Mouse (Mus musculus) intestine, embryonic 15.5 days (tissue): ENCODE measurements at regions not wholly inside any gene's neighbourhood (a gene's known extent, or its start where the extent isn't known, plus 50 kb on each side); places are given as distances from the start of the nearest gene placed in this dataset.

Source experiments
- ATAC-seq: fragments of 200-750 bp; cut with Nextera tagmentation; 2 replicates; pipeline ENCODE4 v1.8.0; 2017; ENCODE audit warnings: moderate TSS enrichment, moderate library complexity
- H3K27ac ChIP-seq: fragments of 300-500 bp; sonication (generic); 2 replicates; pipeline ENCODE4 v1.5.1; 2015; ENCODE audit warnings: mild to moderate bottlenecking, inconsistent platforms
- H3K27me3 ChIP-seq: fragments of 300-500 bp; sonication (generic); replicated peaks from 2 replicates; pipeline ENCODE4 v1.6.1; 2015; ENCODE audit warnings: inconsistent platforms
- H3K36me3 ChIP-seq: fragments of 300-500 bp; sonication (generic); 2 replicates; pipeline ENCODE4 v1.6.1; 2015; ENCODE audit warnings: inconsistent platforms
- H3K4me1 ChIP-seq: fragments of 300-500 bp; sonication (generic); replicated peaks from 2 replicates; pipeline ENCODE4 v1.6.1; 2015; ENCODE audit warnings: inconsistent platforms
- H3K4me2 ChIP-seq: fragments of 300-500 bp; sonication (generic); replicated peaks from 2 replicates; pipeline ENCODE4 v1.6.1; 2015; ENCODE audit warnings: mild to moderate bottlenecking, inconsistent platforms
- H3K4me3 ChIP-seq: fragments of 300-500 bp; sonication (generic); replicated peaks from 2 replicates; pipeline ENCODE4 v1.5.1; 2015; ENCODE audit warnings: inconsistent platforms
- H3K9ac ChIP-seq: fragments of 300-500 bp; sonication (generic); 2 replicates; pipeline ENCODE4 v1.6.1; 2015; ENCODE audit warnings: inconsistent platforms
- H3K9me3 ChIP-seq: fragments of 300-500 bp; sonication (generic); 2 replicates; pipeline ENCODE4 v1.6.1; 2016; ENCODE audit warnings: inconsistent platforms
- WGBS: fragments of 180-500 bp; shearing (Covaris S2); methylation state at CpG from one replicate; pipeline ENCODE4 v1.1.7; 2015; 5-methylcytosine and 5-hydroxymethylcytosine counted together

- H3K4me3 ChIP-seq, result no peak overlapping the region
Measured at GRCm38 (mm10) chr13:115187356-115187755, 85.6 kb upstream of the Itga1 start.

GRCm38 (mm10) chr13:115182211-115182870, 80.6 kb upstream of the Itga1 start:
- no peaks in the 10 kb centered on the region for H3K9me3 ChIP-seq
- H3K27ac ChIP-seq, result no peak overlapping the region
- no peak overlapping the region for H3K4me3 ChIP-seq
- H3K4me1 ChIP-seq, result no peaks in the 10 kb centered on the region
- no peak for ATAC-seq
- 86% methylated on average over 6 of the region's 6 CpGs for WGBS
- no peaks in the 10 kb centered on the region for H3K27me3 ChIP-seq
- H3K36me3 ChIP-seq, result no peaks in the 10 kb centered on the region
- H3K4me2 ChIP-seq, result no peak overlapping the region
- H3K9ac ChIP-seq, result no peak overlapping the region

More at GRCm38 (mm10) chr13:115187356-115187755, 85.6 kb upstream of the Itga1 start:
- H3K9ac ChIP-seq, result no peak overlapping the region
- H3K4me1 ChIP-seq, result no peaks in the 10 kb centered on the region
- 88% methylated on average over 3 of the region's 3 CpGs for WGBS
- no peak overlapping the region for H3K4me2 ChIP-seq
- no peak overlapping the region for H3K27ac ChIP-seq
- no peaks in the 10 kb centered on the region for H3K9me3 ChIP-seq
- ATAC-seq, result no peak
- H3K36me3 ChIP-seq, result no peaks in the 10 kb centered on the region
- H3K27me3 ChIP-seq, result no peaks in the 10 kb centered on the region

GRCm38 (mm10) chr13:115178175-115178917, 76.6 kb upstream of the Itga1 start:
- Histone ChIP-seq H3K9me3 (no peaks in the 10 kb centered on the region), H3K4me3 (no peak overlapping the region), H3K9ac (no peak overlapping the region), H3K4me1 (no peaks in the 10 kb centered on the region), H3K27ac (no peak overlapping the region), H3K27me3 (no peaks in the 10 kb centered on the region), H3K4me2 (no peak overlapping the region), H3K36me3 (no peaks in the 10 kb centered on the region)
- 87% methylated on average over 7 of the region's 7 CpGs for WGBS
- no peak for ATAC-seq

- Histone ChIP-seq H3K4me1 (no peaks in the 10 kb centered on the region), H3K9ac (no peak overlapping the region), H3K27ac (no peak overlapping the region), H3K9me3 (no peaks in the 10 kb centered on the region), H3K4me3 (no peak overlapping the region), H3K4me2 (no peak overlapping the region), H3K27me3 (no peaks in the 10 kb centered on the region), H3K36me3 (no peaks in the 10 kb centered on the region)
- no peak for ATAC-seq
- WGBS, result 46% methylated on average over 7 of the region's 7 CpGs
Measured at GRCm38 (mm10) chr13:115171347-115172062, 69.7 kb upstream of the Itga1 start.

- no peak for ATAC-seq
- 83% methylated on average over 3 of the region's 3 CpGs for WGBS
Measured at GRCm38 (mm10) chr13:115165981-115166380, 64.2 kb upstream of the Itga1 start.

GRCm38 (mm10) chr13:115162689-115163413, 61.1 kb upstream of the Itga1 start:
- no peak for ATAC-seq
- 64% methylated on average over 4 of the region's 4 CpGs for WGBS
- Histone ChIP-seq H3K36me3 (no peaks in the 10 kb centered on the region), H3K4me2 (no peak overlapping the region), H3K27ac (no peak overlapping the region), H3K4me1 (no peaks in the 10 kb centered on the region), H3K27me3 (no peaks in the 10 kb centered on the region), H3K9ac (no peak overlapping the region), H3K4me3 (no peak overlapping the region), H3K9me3 (no peaks in the 10 kb centered on the region)

More at GRCm38 (mm10) chr13:115165981-115166380, 64.2 kb upstream of the Itga1 start:
- Histone ChIP-seq H3K27me3 (no peaks in the 10 kb centered on the region), H3K4me1 (no peaks in the 10 kb centered on the region), H3K27ac (no peak overlapping the region), H3K9ac (no peak overlapping the region), H3K9me3 (no peaks in the 10 kb centered on the region), H3K36me3 (no peaks in the 10 kb centered on the region), H3K4me3 (no peak overlapping the region), H3K4me2 (no peak overlapping the region)

- ATAC-seq, result no peak
- H3K4me1 ChIP-seq, result no peaks in the 10 kb centered on the region
- no peaks in the 10 kb centered on the region for H3K27me3 ChIP-seq
- H3K4me3 ChIP-seq, result no peak overlapping the region
- no peaks in the 10 kb centered on the region for H3K9me3 ChIP-seq
- no peak overlapping the region for H3K9ac ChIP-seq
- WGBS, result 63% methylated on average over 4 of the region's 4 CpGs
- H3K36me3 ChIP-seq, result no peaks in the 10 kb centered on the region
- no peak overlapping the region for H3K27ac ChIP-seq
- H3K4me2 ChIP-seq, result no peak overlapping the region
Measured at GRCm38 (mm10) chr13:115159386-115159785, 57.6 kb upstream of the Itga1 start.
